Mouse (Mus musculus): ENCODE measurements around the gene Foxe3. TPM values are rescaled to one million over a fixed set of nuclear protein-coding genes. Genes with fewer than 3 reads are reported as not detected.
"Not testable (repeated sequence)": the region's sequence is repeated elsewhere in the genome, so short reads cannot be mapped to it uniquely, and the experiment has no call there.

The Foxe3 gene
- 0.27 and 0.34 TPM in 2 replicates for polyA plus RNA-seq (2015; fragmentation: Nextera tagmentation; extraction: Ambion mirVana)

GRCm38 (mm10) chr4:114925917-114926312 is at the start of gene Foxe3:
TSS of gene Foxe3 (minus strand) at chr4:114926013.
- ATAC-seq (replicated peaks), result no peak
- H3K27me3 ChIP-seq (replicated peaks), result peaks cover 82% of the 10 kb centered on the region
- peak within 1 kb of the TSS; percentile 15; the same call in 1 of the 2 replicates for H3K9ac ChIP-seq
- WGBS, result 1% methylated on average over 25 of the region's 25 CpGs
- peaks cover 12% of the 10 kb centered on the region for H3K4me1 ChIP-seq
- H3K4me2 ChIP-seq, result peak within 1 kb of the TSS; percentile 66
- H3K9me3 ChIP-seq, result no peaks in the 10 kb centered on the region
- H3K27ac ChIP-seq, result no peak within 1 kb of the TSS
- H3K36me3 ChIP-seq (replicated peaks), result no peaks in the 10 kb centered on the region
- H3K4me3 ChIP-seq, result peak within 1 kb of the TSS; percentile 40

- Histone ChIP-seq H3K9me3 (no peaks in the 10 kb centered on the region), H3K4me3 (no peak overlapping the region), H3K27ac (no peak overlapping the region), H3K36me3 (replicated peaks) (0 out of 2 replicates have a peak, but pooled peaks cover 3% of the 10 kb centered on the region), H3K9ac (no peak overlapping the region), H3K27me3 (replicated peaks) (no peaks in the 10 kb centered on the region), H3K4me2 (no peak overlapping the region), H3K4me1 (no peaks in the 10 kb centered on the region)
- ATAC-seq (replicated peaks), result no peak
- 87% methylated on average over 1 of the region's 1 CpGs for WGBS
These were observed 47.5 kb upstream of the Foxe3 start for GRCm38 (mm10) chr4:114973229-114973740.

- H3K9me3 ChIP-seq, result no peaks in the 10 kb centered on the region
- H3K4me3 ChIP-seq, result no peak overlapping the region
- no peak overlapping the region for H3K27ac ChIP-seq
- WGBS, result 94% methylated on average over 5 of the region's 5 CpGs
- no peaks in the 10 kb centered on the region for H3K27me3 ChIP-seq (replicated peaks)
- no peak for ATAC-seq (replicated peaks)
- H3K9ac ChIP-seq, result no peak overlapping the region
- H3K4me1 ChIP-seq, result no peaks in the 10 kb centered on the region
- H3K4me2 ChIP-seq, result no peak overlapping the region
- peaks cover 18% of the 10 kb centered on the region for H3K36me3 ChIP-seq (replicated peaks)
These were observed 44.9 kb upstream of the Foxe3 start for GRCm38 (mm10) chr4:114970736-114971135.

GRCm38 (mm10) chr4:114960881-114961280 is 35.1 kb upstream of the Foxe3 start:
- H3K9me3 ChIP-seq; ATAC-seq (replicated peaks); H3K27ac ChIP-seq; H3K4me3 ChIP-seq; H3K27me3 ChIP-seq (replicated peaks); H3K4me2 ChIP-seq; H3K9ac ChIP-seq; H3K4me1 ChIP-seq: not testable (repeated sequence)
- peaks cover 16% of the 10 kb centered on the region; the same call in 1 of the 2 replicates for H3K36me3 ChIP-seq (replicated peaks)
- WGBS, result 95% methylated on average over 2 of the region's 2 CpGs

- Histone ChIP-seq H3K4me2 (no peak overlapping the region), H3K4me3 (no peak overlapping the region), H3K9me3 (no peaks in the 10 kb centered on the region), H3K9ac (no peak overlapping the region), H3K36me3 (replicated peaks) (peaks cover 2% of the 10 kb centered on the region; the same call in 1 of the 2 replicates), H3K27me3 (replicated peaks) (no peaks in the 10 kb centered on the region), H3K4me1 (no peaks in the 10 kb centered on the region), H3K27ac (no peak overlapping the region)
- no peak for ATAC-seq (replicated peaks)
- WGBS, result 95% methylated on average over 2 of the region's 2 CpGs
These were observed 33.7 kb upstream of the Foxe3 start for GRCm38 (mm10) chr4:114959533-114959932.

- Histone ChIP-seq H3K36me3 (replicated peaks) (peaks cover 2% of the 10 kb centered on the region; the same call in 1 of the 2 replicates), H3K27ac (no peak overlapping the region), H3K4me2 (no peak overlapping the region), H3K9ac (no peak overlapping the region), H3K27me3 (replicated peaks) (no peaks in the 10 kb centered on the region), H3K4me1 (no peaks in the 10 kb centered on the region), H3K4me3 (no peak overlapping the region), H3K9me3 (no peaks in the 10 kb centered on the region)
- 96% methylated on average over 4 of the region's 4 CpGs for WGBS
- no peak for ATAC-seq (replicated peaks)
These were observed 33.0 kb upstream of the Foxe3 start for GRCm38 (mm10) chr4:114958786-114959185.

- H3K36me3 ChIP-seq (replicated peaks), result peaks cover 2% of the 10 kb centered on the region; the same call in 1 of the 2 replicates
- no peak overlapping the region for H3K4me2 ChIP-seq
- no peak overlapping the region for H3K27ac ChIP-seq
- WGBS, result 83% methylated on average over 2 of the region's 2 CpGs
- no peaks in the 10 kb centered on the region for H3K4me1 ChIP-seq
- ATAC-seq (replicated peaks), result no peak
- no peaks in the 10 kb centered on the region for H3K9me3 ChIP-seq
- H3K27me3 ChIP-seq (replicated peaks), result no peaks in the 10 kb centered on the region
- no peak overlapping the region for H3K4me3 ChIP-seq
- H3K9ac ChIP-seq, result no peak overlapping the region
These were observed 32.4 kb upstream of the Foxe3 start for GRCm38 (mm10) chr4:114958231-114958630.

- Histone ChIP-seq H3K4me2 (no peak overlapping the region), H3K9ac (no peak overlapping the region), H3K36me3 (replicated peaks) (0 out of 2 replicates have a peak, but pooled peaks cover 1% of the 10 kb centered on the region), H3K9me3 (no peaks in the 10 kb centered on the region), H3K27ac (no peak overlapping the region), H3K4me1 (no peaks in the 10 kb centered on the region), H3K4me3 (no peak overlapping the region), H3K27me3 (replicated peaks) (no peaks in the 10 kb centered on the region)
- ATAC-seq (replicated peaks), result no peak
These were observed 31.6 kb upstream of the Foxe3 start for GRCm38 (mm10) chr4:114957403-114957802.

GRCm38 (mm10) chr4:114953172-114953571 is 27.4 kb upstream of the Foxe3 start:
- H3K9me3 ChIP-seq, result no peaks in the 10 kb centered on the region
- no peak overlapping the region for H3K4me3 ChIP-seq
- ATAC-seq (replicated peaks), result peak; percentile 62
- WGBS, result 79% methylated on average over 3 of the region's 3 CpGs
- no peak overlapping the region for H3K4me2 ChIP-seq
- no peaks in the 10 kb centered on the region for H3K4me1 ChIP-seq
- H3K9ac ChIP-seq, result no peak overlapping the region
- no peaks in the 10 kb centered on the region for H3K27me3 ChIP-seq (replicated peaks)
- no peaks in the 10 kb centered on the region for H3K36me3 ChIP-seq (replicated peaks)
- no peak overlapping the region for H3K27ac ChIP-seq

GRCm38 (mm10) chr4:114947852-114948481 is 22.2 kb upstream of the Foxe3 start:
- Histone ChIP-seq H3K4me3 (no peak overlapping the region), H3K27ac (no peak overlapping the region), H3K4me1 (no peaks in the 10 kb centered on the region), H3K9me3 (no peaks in the 10 kb centered on the region), H3K4me2 (no peak overlapping the region), H3K9ac (no peak overlapping the region), H3K36me3 (replicated peaks) (no peaks in the 10 kb centered on the region), H3K27me3 (replicated peaks) (peaks cover 6% of the 10 kb centered on the region)
- WGBS, result 62% methylated on average over 7 of the region's 7 CpGs
- ATAC-seq (replicated peaks), result no peak

- peak; percentile 95 for ATAC-seq (replicated peaks)
- H3K4me1 ChIP-seq, result no peaks in the 10 kb centered on the region
- H3K4me2 ChIP-seq, result no peak overlapping the region
- H3K9me3 ChIP-seq, result no peaks in the 10 kb centered on the region
- H3K27me3 ChIP-seq (replicated peaks), result peaks cover 6% of the 10 kb centered on the region
- H3K4me3 ChIP-seq, result no peak overlapping the region
- WGBS, result 31% methylated on average over 6 of the region's 6 CpGs
- no peak overlapping the region for H3K9ac ChIP-seq
- no peak overlapping the region for H3K27ac ChIP-seq
- no peaks in the 10 kb centered on the region for H3K36me3 ChIP-seq (replicated peaks)
These were observed 21.6 kb upstream of the Foxe3 start for GRCm38 (mm10) chr4:114947395-114947794.

GRCm38 (mm10) chr4:114946416-114946815 is 20.6 kb upstream of the Foxe3 start:
- Histone ChIP-seq H3K4me3 (no peak overlapping the region), H3K9ac (no peak overlapping the region), H3K27me3 (replicated peaks) (peaks cover 6% of the 10 kb centered on the region), H3K4me2 (no peak overlapping the region), H3K4me1 (no peaks in the 10 kb centered on the region), H3K36me3 (replicated peaks) (no peaks in the 10 kb centered on the region), H3K9me3 (no peaks in the 10 kb centered on the region), H3K27ac (no peak overlapping the region)
- WGBS, result 89% methylated on average over 4 of the region's 4 CpGs
- ATAC-seq (replicated peaks), result no peak

GRCm38 (mm10) chr4:114945021-114945420 is 19.2 kb upstream of the Foxe3 start:
- ATAC-seq (replicated peaks), result no peak
- H3K9me3 ChIP-seq, result no peaks in the 10 kb centered on the region
- no peak overlapping the region for H3K27ac ChIP-seq
- no peaks in the 10 kb centered on the region for H3K36me3 ChIP-seq (replicated peaks)
- 30% methylated on average over 5 of the region's 5 CpGs for WGBS
- no peak overlapping the region for H3K4me2 ChIP-seq
- no peak overlapping the region for H3K9ac ChIP-seq
- no peak overlapping the region for H3K4me3 ChIP-seq
- peaks cover 6% of the 10 kb centered on the region for H3K27me3 ChIP-seq (replicated peaks)
- H3K4me1 ChIP-seq, result no peaks in the 10 kb centered on the region

Data from midbrain, embryonic 15.5 days (tissue).